Mouse (Mus musculus) cerebellum, adult 9-10 months (tissue): ENCODE measurements around the gene Arpc5l.

Experiments used
- DNase-seq: peaks from one replicate; pipeline ENCODE4 v3.0.0; 2022

The Arpc5l gene

DNA sequence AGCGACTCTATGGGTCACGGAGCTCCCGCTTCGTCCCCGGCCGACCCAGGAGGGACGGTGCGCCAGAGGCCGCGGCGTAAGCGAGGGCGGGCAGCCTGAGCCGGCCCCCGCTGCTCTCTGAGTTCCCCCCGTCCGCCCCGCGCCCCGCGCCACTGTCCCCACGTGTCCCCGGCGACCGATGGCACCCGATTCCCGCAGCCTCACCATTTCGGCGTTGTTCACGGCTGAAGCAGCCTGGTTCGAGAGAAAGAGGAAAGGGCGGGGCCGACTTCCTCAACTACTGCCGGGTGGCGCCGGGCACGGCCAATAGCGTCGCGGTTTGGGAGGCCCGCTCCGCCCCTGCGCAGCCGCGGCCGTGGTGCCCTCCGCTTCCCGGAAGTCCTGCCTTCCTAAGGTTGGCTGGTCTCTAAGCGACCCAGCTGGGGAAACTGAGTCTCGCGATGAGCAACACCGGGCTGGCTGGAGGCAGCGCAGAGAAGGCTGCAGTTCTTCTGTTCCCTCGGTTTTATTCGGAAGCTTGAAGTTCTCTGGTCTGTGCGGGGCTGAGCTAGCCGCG is at the start of gene Arpc5l:
Arpc5l (plus strand) TSS at position 469 of the 556 bp plus-strand sequence.
- DNase-seq = peak; percentile 89

DNA sequence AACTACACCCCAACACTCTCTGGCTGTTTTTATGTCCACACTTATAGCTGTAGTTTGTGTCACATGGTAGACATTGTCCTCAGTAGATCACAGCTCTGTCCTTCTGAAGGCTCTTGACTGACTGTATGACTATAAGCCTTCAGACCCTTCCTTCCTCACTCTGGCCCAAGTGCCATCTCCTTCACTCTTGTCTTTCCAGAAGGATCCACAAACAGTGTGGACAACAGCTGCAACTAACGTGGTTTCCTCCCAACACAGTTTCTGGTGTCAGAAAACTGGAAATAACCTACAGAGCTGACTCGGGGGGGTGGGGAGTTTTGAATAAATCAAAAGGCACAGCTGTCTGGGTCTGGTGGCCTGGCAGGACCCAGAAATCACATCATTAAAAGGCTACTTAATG is 49.1 kb upstream of the Arpc5l start:
- DNase-seq = no peak

DNA sequence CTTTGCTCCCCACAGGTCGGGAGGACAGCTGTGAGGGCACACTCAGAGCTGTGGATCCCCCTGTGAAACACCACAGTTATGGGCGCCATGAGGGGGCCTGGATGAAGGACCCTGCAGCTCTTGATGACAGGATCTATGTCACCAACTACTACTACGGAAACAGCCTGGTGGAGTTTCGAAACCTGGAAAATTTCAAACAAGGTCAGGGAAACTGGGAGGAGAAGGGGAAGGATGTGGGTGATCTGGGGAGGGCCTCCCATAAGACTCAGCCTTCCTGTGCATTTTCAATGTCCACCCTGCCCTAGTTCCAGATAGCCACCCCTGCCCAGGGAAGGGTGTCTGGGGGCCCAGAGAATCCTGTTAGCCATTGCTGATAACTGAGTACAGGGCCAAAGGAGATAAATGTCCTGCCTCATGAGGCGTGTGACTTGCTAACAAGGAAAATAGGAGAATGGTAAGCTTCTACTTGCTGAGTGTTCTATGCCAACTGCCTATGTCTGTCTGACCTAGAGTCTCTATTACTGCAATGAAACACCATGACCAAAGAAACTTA is 47.4 kb upstream of the Arpc5l start:
- no peak for DNase-seq

DNA sequence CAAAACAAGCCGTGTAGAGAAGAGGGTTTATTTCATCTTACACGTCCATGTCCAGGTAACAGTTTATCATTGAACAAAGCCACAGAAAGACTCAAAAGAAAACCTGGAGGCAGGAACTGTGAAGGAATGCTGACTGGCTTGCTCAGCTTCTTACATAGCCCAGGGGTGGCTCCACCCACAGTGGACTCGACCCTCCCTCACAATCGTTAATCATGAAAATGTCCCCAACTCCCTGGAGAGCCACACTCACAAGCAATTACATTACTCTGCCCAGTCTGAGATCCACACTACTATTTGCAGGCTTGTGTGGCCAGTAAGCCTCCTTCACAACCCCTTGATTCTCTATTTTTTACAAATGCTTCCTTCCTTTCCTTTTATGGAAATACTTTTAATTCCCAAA is 41.0 kb upstream of the Arpc5l start:
- DNase-seq = no peak

DNA sequence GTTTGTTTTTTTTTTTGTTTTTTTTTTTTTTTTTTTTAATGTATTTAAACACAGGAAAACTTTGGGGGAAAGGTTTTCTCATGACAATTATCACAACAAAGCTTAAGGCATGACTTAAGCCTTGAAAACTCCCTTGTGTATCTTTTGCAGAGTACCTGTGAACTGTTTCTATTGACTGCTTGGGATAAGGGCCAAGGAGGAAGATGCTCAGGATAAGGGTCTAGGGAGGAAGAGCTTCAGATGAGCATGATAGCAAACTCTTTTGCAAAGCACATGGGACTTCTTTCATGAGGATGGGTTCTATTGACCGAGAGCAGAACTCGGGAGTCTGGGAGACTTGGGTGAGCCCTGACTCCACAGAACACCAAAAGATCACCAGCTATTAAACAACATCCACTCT is 35.5 kb upstream of the Arpc5l start:
- DNase-seq = no peak

DNA sequence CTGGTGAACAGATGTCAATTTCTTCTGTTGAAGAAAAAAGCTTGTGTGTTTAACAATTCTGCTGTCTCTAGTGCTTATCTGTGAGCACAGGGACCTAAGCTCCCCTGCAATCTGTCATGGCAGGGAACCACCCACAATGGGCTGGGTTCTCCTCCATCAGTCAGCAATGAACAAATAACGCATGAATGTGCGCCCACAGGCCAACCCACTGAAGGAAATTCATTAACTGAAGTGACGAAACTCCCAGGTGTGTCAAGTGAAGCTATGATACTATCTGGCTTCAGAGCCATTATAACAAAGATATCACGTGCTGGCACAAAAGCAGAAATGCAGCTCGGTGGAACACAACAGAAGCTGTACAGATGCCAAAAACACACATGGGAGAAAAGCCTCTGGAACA is 35.1 kb upstream of the Arpc5l start:
- DNase-seq = no peak

DNA sequence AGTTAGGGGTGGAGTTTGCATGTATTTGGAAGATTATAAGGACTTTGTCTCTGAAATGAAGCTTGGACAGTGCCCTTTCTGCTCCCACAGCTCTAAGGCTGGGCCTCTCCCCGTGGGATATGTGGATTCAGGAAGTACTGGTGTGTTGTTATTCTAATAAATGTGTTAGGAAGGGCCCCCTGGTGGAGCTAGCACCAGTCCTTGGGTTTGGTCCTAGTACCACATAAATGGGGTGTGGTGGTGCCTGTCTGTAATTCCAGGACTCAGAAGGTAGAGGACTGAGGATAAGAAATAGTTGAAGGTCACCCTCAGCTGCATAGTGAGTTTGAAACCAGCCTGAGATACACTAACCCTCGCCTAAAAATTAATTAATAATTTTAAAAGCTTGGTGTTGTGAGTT is 31.9 kb upstream of the Arpc5l start:
- DNase-seq = no peak

DNA sequence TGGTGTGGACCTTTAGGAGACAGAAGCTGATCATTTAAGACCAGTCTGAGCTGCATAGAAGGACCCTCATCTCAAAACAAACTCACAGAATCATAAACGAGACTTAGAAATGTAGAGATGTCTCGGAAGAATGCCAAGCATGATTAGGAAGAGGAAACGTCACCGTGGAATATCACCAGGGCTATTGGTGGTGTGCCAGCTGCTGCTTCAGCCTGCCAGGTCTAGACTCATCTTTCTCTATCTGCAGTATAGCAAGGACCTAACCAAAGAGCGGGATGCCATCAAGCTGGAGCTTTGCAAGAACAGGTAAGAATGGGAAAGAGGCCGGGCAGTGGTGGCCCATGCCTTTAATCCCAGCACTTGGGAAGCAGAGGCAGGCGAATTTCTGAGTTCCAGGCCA is 31.4 kb upstream of the Arpc5l start:
- DNase-seq = no peak

DNA sequence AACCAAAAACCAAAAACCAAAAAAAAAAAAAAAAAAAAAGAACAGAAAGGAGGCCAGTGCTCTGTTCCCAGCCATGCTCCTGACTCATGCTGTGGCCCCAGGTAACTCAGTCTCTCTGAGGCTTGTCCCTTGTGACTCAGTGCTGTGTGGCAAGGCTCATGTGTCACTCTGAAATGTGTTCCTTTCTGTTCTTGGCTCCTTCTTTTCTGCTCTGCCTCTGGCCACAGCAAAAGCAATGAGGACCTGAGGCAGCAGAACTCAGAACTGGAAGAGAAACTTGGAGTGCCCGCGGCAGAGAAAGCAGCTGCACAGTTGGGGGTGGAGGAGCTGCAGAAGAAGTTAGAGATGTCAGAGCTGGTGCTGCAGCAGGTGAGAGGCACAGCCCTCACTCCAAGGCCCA is 31.0 kb upstream of the Arpc5l start:
- DNase-seq = no peak

DNA sequence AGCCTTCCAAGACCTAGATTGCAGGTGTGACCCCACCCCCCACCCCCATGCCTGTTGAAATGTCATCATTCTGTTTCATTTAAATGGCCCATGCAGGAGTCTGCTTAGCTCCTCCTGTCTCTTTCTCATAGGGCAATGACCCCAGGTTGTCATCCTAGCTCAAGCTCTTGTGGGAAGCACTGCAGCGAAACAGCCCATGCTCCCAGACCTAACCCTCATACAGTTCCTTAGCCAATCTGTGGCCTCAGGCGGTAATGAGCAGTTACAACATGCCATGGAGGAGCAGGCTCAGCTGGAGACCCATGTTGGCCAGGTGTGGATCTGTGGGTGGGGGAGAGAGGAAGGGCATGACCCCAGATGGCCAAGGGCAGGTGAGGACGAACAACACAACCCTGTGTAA is 30.0 kb upstream of the Arpc5l start:
- DNase-seq = no peak

DNA sequence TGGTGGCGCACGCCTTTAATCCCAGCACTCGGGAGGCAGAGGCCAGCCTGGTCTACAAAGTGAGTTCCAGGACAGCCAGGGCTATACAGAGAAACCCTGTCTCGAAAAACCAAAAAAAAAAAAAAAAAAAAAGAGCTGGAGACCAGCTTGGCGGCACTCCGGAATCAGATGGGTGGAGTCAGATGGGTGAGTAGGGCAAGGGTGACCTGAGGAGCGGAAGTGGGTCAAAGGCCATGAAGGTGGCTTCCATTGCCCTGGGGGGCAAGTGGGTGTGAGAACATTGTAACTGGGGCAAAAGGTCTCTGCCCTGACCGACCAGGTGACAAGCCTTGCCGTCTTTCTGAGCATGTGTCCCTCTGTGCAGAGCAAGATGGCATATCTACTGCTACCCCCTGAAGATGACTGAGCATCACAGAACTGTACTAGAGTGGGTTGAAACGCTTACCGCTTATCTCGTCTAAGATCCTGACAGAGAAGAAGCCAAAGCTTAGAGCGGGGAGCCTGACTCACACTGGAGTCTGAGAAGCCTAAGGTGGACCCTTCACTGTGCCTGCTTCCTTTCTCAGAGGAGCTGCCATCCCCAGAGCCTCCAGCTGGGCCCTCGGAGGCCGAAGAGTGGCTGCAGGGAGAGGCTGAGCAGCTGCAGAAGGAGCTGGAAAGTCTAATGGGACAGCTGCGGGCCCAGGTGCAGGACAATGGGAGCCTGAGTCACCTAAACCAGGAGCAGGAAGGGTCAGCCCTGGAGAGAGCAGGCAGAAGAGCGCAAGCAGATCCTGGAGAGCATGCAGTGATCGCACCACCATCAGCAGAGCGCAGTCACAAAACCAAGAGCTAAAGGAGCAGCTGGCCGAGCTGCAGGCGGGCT is 29.0 kb upstream of the Arpc5l start:
- DNase-seq = no peak

DNA sequence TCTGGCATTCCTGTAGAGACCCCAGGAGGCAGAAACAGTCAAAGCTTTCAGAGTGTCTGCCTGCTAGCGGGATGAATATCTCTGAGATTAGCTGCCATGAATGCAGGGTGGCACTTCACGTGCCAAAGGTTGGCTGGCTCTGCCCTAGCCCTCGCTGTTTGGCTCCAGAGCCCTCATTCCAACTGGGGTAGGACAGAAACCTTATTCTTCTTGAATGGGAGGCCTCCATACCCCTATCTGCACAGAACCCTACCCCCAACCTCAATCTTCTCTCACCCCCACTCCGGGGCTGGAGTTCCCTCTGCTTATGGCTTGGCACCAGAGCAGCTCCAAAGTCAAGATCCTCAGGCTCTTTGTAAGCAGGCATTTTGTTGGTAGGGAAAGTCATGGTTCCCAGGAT is 27.3 kb upstream of the Arpc5l start:
- DNase-seq = no peak

DNA sequence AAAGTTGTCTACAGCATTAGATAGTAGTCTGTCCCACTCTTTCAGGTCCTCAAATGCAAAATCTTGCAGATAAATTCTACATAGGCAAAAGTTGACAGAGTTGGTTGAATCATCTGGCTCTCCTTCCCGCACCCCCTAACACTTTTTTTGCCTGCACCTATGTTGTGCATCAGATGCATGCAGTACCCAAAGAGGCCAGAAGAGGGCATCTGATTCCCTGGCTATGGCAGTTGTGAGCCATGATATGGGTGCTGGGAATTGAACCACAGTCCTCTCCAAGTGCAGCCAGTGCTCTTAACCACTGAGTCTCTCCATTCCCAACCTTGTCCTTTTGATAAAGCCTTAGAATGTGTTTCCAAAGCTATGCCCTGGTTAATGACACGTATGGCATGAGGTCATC is 21.7 kb upstream of the Arpc5l start:
- DNase-seq = no peak

DNA sequence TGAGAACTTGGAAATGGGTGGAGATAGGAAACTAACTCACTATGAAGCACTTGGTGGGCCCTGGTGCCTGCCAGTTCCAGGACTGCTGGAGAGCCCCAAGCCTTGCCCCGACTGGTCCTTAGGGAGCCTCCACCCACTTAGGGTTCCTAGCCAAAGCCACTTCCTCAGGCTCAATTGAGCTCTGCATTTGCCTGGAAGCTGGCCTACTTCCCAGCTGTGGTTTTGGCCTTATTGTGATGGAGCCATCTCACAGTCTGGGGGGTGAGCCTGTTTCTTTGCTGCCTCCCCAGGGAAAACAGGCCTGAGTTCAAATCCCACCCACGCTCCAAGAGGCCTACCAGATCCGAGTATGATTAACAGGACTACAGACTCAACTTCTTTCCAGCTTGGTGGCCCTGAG is 18.6 kb upstream of the Arpc5l start:
- no peak for DNase-seq

DNA sequence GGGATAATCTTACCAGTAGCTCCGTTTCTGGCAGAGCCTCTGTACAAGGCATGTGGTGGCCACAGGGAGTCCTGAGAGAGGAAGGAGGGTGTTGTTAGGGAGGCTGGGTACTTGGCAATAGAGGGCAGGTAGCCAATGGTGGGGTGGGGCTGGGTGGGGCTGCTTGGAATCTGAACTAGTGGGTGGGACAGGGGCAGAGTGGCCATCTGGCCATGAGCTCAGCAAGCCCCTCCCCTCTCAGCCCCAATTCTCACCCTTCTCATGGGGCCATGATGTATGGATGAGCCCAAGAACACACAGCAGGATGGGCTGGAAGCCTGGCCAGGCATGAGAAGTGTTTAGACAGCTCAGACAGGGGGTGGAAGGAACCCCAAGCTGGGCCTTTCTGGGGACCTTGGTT is 17.8 kb upstream of the Arpc5l start:
- no peak for DNase-seq

DNA sequence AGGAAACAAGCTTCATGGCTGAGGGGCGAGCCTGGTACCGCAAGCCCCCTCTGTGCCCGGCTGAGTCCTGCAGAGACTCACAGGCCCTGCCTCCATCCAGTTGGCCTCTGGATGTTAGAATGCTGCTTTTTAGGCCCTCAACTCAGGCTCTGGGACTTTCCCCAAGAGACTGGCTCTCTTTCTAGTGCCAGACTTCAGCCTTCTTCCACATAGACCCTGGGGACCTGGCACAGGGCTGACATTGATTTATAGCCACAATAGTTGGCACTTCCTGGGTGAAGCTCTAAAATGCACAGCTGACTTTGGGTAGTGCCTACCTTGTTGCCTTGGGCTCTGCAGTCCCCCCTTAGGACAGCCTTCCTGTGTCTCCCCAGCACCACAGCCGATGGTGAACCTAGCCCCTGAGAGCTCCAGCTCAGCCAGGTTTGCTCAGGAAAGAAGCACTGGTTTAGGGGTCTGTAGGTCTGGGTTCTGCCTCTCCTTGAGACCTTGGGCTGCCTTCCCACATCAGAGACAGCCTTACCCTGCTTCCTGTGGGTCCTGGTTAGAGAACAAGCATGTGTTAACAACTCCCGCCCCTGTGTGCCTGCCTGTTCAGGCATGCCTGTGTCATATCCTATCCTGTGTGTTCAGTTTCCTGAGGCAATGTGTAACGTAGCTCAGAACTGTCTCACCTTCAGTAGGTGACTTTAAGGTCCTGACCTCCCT is 17.2 kb upstream of the Arpc5l start:
- no peak for DNase-seq

DNA sequence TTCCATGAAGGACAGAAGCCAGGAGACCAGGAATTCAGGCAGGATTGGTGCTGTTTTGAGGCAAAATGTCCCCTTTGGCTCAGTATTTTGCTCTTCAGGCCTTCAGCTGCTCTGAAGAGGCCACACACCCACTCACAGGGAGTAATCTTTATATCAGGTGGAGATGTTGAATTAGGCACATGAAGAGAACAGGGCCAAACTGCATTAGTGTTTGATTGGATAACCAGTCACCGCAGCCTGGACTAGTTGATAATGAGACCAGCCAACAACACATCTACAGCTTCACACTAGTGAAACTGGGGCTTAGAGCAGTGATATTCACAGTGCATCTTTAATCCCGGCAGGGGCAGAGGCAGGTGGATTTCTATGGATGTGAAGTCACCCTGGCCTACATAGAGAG is 16.2 kb upstream of the Arpc5l start:
- no peak for DNase-seq

DNA sequence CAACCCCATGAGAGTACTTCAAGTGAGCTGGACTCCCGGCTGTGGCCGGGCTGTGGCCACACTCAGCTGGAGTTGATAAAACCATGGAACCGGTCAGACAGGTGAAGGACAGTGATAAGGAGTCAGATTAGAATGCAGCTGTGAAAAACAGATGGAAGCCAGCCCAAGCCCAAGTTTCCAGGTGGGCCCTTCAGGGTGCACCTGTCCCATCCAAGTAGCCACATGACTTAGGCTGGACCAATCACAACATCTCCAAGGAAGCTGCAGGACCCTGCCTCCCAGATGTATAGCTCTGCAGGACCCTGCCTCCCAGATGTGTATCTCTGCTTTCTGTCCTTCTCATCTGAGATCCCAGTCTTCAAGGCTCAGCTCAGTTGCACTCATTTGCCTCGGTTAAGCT is 13.1 kb upstream of the Arpc5l start:
- no peak for DNase-seq

DNA sequence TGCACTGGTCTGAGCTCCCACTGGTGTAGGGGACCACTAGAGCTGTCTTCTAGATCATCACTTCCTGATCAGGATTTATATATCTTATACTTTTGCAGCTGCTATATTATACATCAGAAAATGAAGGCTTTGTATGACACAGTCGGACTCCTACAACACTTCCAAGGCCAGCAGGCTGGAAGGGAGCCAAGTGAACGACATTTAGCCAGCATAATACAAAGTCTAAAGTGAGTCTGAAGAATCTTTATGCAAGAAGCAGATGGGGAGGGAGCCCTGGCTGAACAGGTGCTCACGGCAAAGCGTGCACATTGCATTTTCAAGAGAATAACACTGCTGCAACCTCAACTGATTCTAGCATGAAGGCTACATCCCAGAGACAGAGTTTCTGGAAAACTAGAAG is 12.7 kb upstream of the Arpc5l start:
- DNase-seq = no peak

DNA sequence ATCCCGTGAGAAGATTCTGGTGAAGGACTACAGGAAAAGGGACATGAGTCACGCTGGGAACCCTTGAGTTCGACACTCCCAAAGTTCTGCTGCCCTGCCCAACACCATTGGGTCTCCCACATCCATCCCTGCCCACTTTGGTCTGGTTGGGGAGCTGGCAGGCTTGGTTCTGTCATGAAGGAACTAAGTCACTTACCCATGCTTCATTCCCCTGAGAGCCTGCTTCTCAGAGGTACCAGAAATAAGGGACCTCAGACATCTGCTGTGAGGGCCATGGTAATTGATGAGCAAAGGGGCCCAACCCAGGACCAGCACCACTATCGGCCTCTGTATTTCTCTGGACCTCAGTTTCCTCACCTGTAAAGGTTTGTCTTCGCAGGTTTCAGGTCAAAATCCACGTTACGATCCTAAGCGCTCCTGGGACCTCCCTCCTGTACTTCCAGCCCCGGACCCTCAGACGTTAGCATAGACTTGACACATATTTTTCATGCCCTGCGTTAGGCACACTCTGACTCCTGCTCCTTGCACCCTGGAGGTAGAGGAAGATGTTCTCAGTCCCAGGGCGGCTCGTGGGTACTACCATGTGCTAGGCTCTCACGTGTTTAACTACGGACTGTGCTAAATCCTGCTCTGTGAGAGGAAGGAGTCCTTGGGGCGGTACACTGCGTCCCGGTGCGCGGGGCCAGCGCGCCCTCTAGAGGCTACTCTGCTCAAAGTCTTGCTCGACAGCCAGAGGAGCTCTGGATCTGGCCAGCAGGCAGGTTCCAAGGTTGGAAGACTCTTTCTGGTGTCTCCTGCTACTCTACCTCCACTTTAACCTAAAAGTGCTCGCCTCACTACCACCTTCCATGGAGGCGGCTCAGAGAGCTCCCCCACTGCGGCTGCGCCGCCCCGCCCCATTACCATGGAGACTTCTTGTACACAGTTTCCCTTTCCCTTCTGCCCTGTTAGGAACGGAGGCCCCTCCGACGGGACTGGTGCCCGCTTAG is 7.5 kb upstream of the Arpc5l start, which contains the start of gene Wdr38:
Wdr38 (plus strand) TSS at position 91 of the 989 bp plus-strand sequence.
- peak; percentile 89 for DNase-seq

DNA sequence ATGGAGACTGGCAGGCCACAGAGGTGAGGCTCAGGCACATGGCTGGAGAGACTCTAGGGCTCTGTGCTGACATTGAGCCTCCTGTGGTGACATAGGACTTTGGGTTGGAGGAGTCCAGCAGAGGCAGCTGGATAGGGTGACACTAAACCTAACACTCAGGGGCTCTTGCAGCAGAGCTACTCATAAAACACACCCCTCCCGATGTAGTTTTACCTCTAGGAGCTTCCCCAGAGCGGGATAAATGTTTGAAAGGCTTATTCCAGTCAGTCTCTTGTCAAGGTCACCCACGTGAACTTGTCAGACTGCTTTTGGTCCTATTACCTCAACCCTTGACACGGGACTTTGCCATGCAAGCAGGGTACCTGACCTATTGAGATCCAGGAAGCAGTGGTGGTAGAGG is 5.8 kb upstream of the Arpc5l start:
- DNase-seq = no peak

DNA sequence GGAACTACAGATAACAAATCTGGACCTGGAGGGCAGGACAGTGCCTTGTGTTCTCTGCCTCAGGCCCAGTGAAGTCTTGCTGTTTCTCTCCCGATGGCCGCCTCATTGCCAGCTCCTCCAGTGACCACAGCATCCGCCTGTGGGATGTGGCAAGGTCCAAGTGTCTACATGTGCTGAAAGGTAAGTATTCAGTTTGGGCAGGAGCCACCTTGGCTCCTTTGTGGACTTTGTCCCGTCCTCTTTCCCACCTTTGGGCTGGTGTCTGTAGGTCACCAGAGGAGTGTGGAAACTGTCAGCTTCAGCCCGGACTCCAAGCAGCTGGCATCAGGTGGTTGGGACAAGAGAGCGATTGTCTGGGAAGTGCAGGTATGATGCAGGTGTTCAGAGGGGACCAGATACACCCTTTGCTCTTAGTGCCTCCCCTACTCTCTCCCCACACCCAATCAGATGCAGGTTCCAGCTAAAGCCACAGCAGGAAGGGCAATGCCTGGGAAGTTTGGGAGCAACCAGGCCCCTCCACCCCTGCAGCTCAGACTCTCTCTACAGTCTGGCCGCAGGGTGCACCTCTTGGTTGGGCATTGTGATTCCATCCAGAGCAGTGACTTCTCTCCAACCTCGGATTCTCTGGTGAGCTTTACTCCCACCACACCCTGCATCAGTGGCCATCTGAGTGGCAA is 5.1 kb upstream of the Arpc5l start:
- DNase-seq = no peak
